In genomic region chr5:43102000-43102459, GRCm38 (mm10) we compare ENCODE assay signal across 11 mouse cellular contexts.
DNase-seq lines count a peak whose midpoint lies in the region; ATAC-seq and TF ChIP-seq lines count a peak whose summit lies in the region.
"Had no signal": no experiment of that assay in that cellular context is flagged by ENCODE, and none has a peak within 500 bp of the region (broad histone marks: within the 10 kb centered on the region; RNA-seq: fewer than 3 reads in every experiment).

No protein-coding gene starts in this region.

- peaks cover 4% of the 10 kb centered on the region for H3K4me1 ChIP-seq in heart, embryonic 16.5 days (ENCODE audit: control insufficient read depth, insufficient read depth, low read length)
- H3K4me1 ChIP-seq in lung, adult 2 months (ENCODE audit: control insufficient read depth, insufficient read depth, low read length) = no peaks in the 10 kb centered on the region
- 0 out of 2 replicates have a peak, but pooled peaks cover 3% of the 10 kb centered on the region for H3K4me1 ChIP-seq in midbrain, embryonic 16.5 days (ENCODE audit: control insufficient read depth, insufficient read depth, low read length)

- peak; percentile 24 for DNase-seq in adrenal gland, postnatal 10 days
- DNase-seq in adrenal gland, postnatal 25 days = no peak
- DNase-seq in heart, postnatal 25 days (ENCODE audit: low spot score) = no peak
- DNase-seq in lung, postnatal 36 days = peak; percentile 6
- no peak for DNase-seq in lung, adult 2 months
- DNase-seq in frontal cortex, postnatal 36 days (ENCODE audit: low spot score in 2 of 2) = no peak

- intact Hi-C loops in heart, postnatal 25 days (cut with DNase I) = no loop called here

- no peaks in the 10 kb centered on the region for H3K27me3 ChIP-seq in heart, embryonic 16.5 days (ENCODE audit: control insufficient read depth, insufficient read depth, low read length)
- no peaks in the 10 kb centered on the region for H3K27me3 ChIP-seq in midbrain, embryonic 16.5 days (ENCODE audit: control insufficient read depth, insufficient read depth, low read depth, low read length)
- H3K27me3 ChIP-seq: limb, embryonic 15.5 days had no signal

- no peak overlapping the region for H3K9ac ChIP-seq in heart, embryonic 16.5 days (ENCODE audit: low read length)
- no peak overlapping the region for H3K9ac ChIP-seq in midbrain, embryonic 16.5 days (ENCODE audit: low read depth, low read length)
- H3K9ac ChIP-seq: limb, embryonic 15.5 days had no signal

- no peaks in the 10 kb centered on the region for H3K9me3 ChIP-seq in heart, embryonic 16.5 days (replicated peaks; ENCODE audit: control insufficient read depth, low read length)
- no peaks in the 10 kb centered on the region for H3K9me3 ChIP-seq in midbrain, embryonic 16.5 days (replicated peaks; ENCODE audit: control insufficient read depth, low read length, poor library complexity, severe bottlenecking)
- H3K9me3 ChIP-seq: limb, embryonic 15.5 days had no signal

- no peak overlapping the region for H3K4me2 ChIP-seq in heart, embryonic 16.5 days (ENCODE audit: low read depth, low read length)
- no peak overlapping the region for H3K4me2 ChIP-seq in midbrain, embryonic 16.5 days (ENCODE audit: low read length)
- H3K4me2 ChIP-seq: limb, embryonic 15.5 days had no signal

- WGBS in heart, embryonic 16.5 days = 26% methylated on average over 4 of the region's 4 CpGs
- 44% methylated on average over 4 of the region's 4 CpGs for WGBS in lung, adult 2 months
- 20% methylated on average over 4 of the region's 4 CpGs for WGBS in midbrain, embryonic 16.5 days

- H3K27ac ChIP-seq in heart, embryonic 16.5 days (ENCODE audit: low read length) = peak overlapping the region; percentile 48; the same call in 1 of the 2 replicates
- H3K27ac ChIP-seq in midbrain, embryonic 16.5 days (ENCODE audit: low read length) = no peak overlapping the region
- H3K27ac ChIP-seq: limb, embryonic 15.5 days; macrophage had no signal

- TF ChIP-seq CTCF in lung, adult 2 months (IDR thresholded peaks at IDR 0.05; ENCODE audit: insufficient read depth, low read length) = no peak

- H3K36me3 ChIP-seq in heart, embryonic 16.5 days (ENCODE audit: control insufficient read depth, insufficient read depth) = no peaks in the 10 kb centered on the region
- no peaks in the 10 kb centered on the region for H3K36me3 ChIP-seq in midbrain, embryonic 16.5 days (ENCODE audit: control insufficient read depth, insufficient read depth, low read length)
- H3K36me3 ChIP-seq: limb, embryonic 15.5 days had no signal

- H3K4me3 ChIP-seq in heart, embryonic 16.5 days (ENCODE audit: low read length) = no peak overlapping the region
- H3K4me3 ChIP-seq in lung, adult 2 months (replicated peaks; ENCODE audit: extremely low read depth, low read depth, low read length) = no peak overlapping the region
- no peak overlapping the region for H3K4me3 ChIP-seq in midbrain, embryonic 16.5 days (ENCODE audit: low read depth, low read length)
- H3K4me3 ChIP-seq: limb, embryonic 15.5 days had no signal

- TF ChIP-seq POLR2A in lung, adult 2 months (IDR thresholded peaks at IDR 0.05; ENCODE audit: borderline replicate concordance, extremely low read depth, low read depth, low read length) = no peak

- no peak for ATAC-seq in heart, embryonic 16.5 days (replicated peaks; ENCODE audit: extremely low read depth, insufficient read depth, low FRiP score)
- ATAC-seq in midbrain, embryonic 16.5 days = peak; percentile 58; the same call in 1 of the 2 replicates
- ATAC-seq: intestine, embryonic 16.5 days had no signal

Comparison
In these comparisons a context has a peak if more than half of its experiments do, and no peak if none do; other contexts are left out.
1. DNase-seq: peak in adrenal gland, postnatal 10 days (single experiment) and lung, postnatal 36 days (single experiment); none in adrenal gland, postnatal 25 days (single experiment), heart, postnatal 25 days (single experiment), lung, adult 2 months (single experiment) and frontal cortex, postnatal 36 days (0 of 2).